ENCODE assay signal across 8 mouse cellular contexts in the genomic region with DNA sequence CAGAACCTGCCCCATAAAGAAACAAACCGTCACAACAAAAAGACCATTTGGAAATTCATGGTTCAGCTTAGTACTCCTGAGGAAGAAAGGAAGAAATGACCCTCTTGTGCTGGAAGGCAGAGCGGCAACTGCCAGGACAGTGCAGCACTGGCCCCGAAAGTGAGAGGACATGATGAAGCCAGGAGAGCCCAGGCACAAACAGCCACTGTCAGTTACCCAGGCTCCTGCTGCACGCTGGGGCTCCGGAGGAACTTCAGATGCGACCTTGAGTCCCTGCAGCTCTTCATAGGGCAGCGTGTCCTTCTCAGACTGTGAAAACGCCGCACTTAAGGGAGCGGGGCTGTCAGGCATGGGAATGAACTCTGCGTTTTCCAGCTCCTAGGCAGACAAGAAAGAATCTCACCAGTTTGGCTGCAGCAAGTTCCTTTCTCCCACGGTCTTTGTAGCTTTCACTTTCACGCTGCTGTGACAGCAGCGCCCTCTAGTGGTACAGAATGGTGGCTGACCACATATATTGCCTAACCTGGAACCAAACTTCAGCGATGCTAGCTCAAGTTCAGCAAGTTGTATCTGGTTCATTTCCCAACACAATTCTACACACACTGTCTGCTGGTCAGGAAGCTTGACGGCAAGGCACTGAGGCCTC. TPM values are rescaled to one million over a fixed set of nuclear protein-coding genes. Genes with fewer than 3 reads are reported as not detected.
DNase-seq lines count a peak whose midpoint lies in the region; ATAC-seq and TF ChIP-seq lines count a peak whose summit lies in the region.

No protein-coding gene starts in this region.

- POLR2A ChIA-PET in Patski (lab: Charles Lee): no interaction called here

- H3K9me3 ChIP-seq in hindbrain, embryonic 15.5 days: no peaks in the 10 kb centered on the region

- 0 out of 2 replicates have a peak overlapping the region, but pooled peaks have one; percentile 35 for H3K27ac ChIP-seq in hindbrain, embryonic 15.5 days (replicated peaks)

- no peak overlapping the region for H3K4me3 ChIP-seq in hindbrain, embryonic 15.5 days

- H3K36me3 ChIP-seq in hindbrain, embryonic 15.5 days: peaks cover 78% of the 10 kb centered on the region

- H3K4me1 ChIP-seq in hindbrain, embryonic 15.5 days (replicated peaks): no peaks in the 10 kb centered on the region

- CTCF ChIA-PET in Patski (lab: Charles Lee): interaction anchor here (0.6 to 2.7 kb wide), 21 partner anchors 11 to 213 kb away, joined by 3 to 25 read pairs (median 5); a partner anchor contains a TSS

- H3K9ac ChIP-seq in hindbrain, embryonic 15.5 days: no peak overlapping the region

- H3K4me2 ChIP-seq in hindbrain, embryonic 15.5 days: no peak overlapping the region

- in situ Hi-C loops in Patski (cut with MboI; ENCODE audit: low pct_unique_long_range_greater_than_20kb): no loop called here

- no peak for DNase-seq in Patski (ENCODE audit: low read depth, low spot score)
- DNase-seq in cerebellum, adult 9-10 months: peak; percentile 86
- DNase-seq in frontal cortex, postnatal 14 days (ENCODE audit: low spot score in 2 of 2): peak; percentile 73 to 86
- peak; percentile 77 to 80 for DNase-seq in layer of hippocampus, postnatal 36 days
- DNase-seq in lung, postnatal 25 days (ENCODE audit: low spot score): peak; percentile 85
- peak; percentile 93 for DNase-seq in retina, embryonic 14.5 days (ENCODE audit: low spot score)
- DNase-seq in thymus, postnatal 36 days: peak; percentile 75 to 77

- H3K27me3 ChIP-seq in Patski: no peaks in the 10 kb centered on the region
- no peaks in the 10 kb centered on the region for H3K27me3 ChIP-seq in hindbrain, embryonic 15.5 days

- TF ChIP-seq CTCF in Patski (IDR thresholded peaks at IDR 0.05): peak; percentile 96

- ATAC-seq in Patski: no peak
- peak; percentile 45; the same call in 1 of the 2 replicates for ATAC-seq in hindbrain, embryonic 15.5 days (ENCODE audit: low FRiP score, low read depth)

- WGBS in hindbrain, embryonic 15.5 days: 50% methylated on average over 16 of the region's 16 CpGs

RNA-seq across cellular contexts. Expression of a gene that starts 17.0 kb away (rescaled TPM):
- 3.9 TPM for polyA plus RNA-seq in Patski (2021)
- 1.7 and 2.2 TPM in 2 replicates for polyA plus RNA-seq in hindbrain, embryonic 15.5 days (2015; fragmentation: Nextera tagmentation; extraction: Ambion mirVana)
- total RNA-seq in layer of hippocampus, postnatal 36 days (2021): 1 to 10 TPM; 1.0 to 1.2 TPM

RNA-seq across cellular contexts. Expression of a gene that starts 17.1 kb away (rescaled TPM):
- 19.9 TPM for polyA plus RNA-seq in Patski (2021)
- polyA plus RNA-seq in hindbrain, embryonic 15.5 days (2015; fragmentation: Nextera tagmentation; extraction: Ambion mirVana): 51.3 and 56.1 TPM in 2 replicates
- 10 to 100 TPM; 32.8 to 34.1 TPM for total RNA-seq in layer of hippocampus, postnatal 36 days (2021)

RNA-seq across cellular contexts. Expression of a gene that starts 33.8 kb away (rescaled TPM):
- 82.4 TPM for polyA plus RNA-seq in Patski (2021)
- polyA plus RNA-seq in hindbrain, embryonic 15.5 days (2015; fragmentation: Nextera tagmentation; extraction: Ambion mirVana): 12.4 TPM in 2 replicates
- 10 to 100 TPM; 32.6 TPM for total RNA-seq in layer of hippocampus, postnatal 36 days (2021)

RNA-seq across cellular contexts. Expression of a gene that starts 35.0 kb away (rescaled TPM):
- 9.3 TPM for polyA plus RNA-seq in Patski (2021)
- polyA plus RNA-seq in hindbrain, embryonic 15.5 days (2015; fragmentation: Nextera tagmentation; extraction: Ambion mirVana): 7.9 and 8.4 TPM in 2 replicates
- 10 to 100 TPM; 19.7 to 20.3 TPM for total RNA-seq in layer of hippocampus, postnatal 36 days (2021)
